Mouse (Mus musculus) midbrain, embryonic 12.5 days (tissue): ENCODE measurements around the gene Gm33543. TPM values are rescaled to one million over a fixed set of nuclear protein-coding genes. Genes with fewer than 3 reads are reported as not detected.

Experiments
- ATAC-seq: fragments of 200-750 bp; cut with Nextera tagmentation; 2 replicates; pipeline ENCODE4 v1.8.0; 2017; ENCODE audit warnings: low read depth, moderate TSS enrichment, moderate library complexity; ENCODE audit not compliant: low FRiP score
- H3K27ac ChIP-seq: fragments of 300-500 bp; sonication (generic); replicated peaks from 2 replicates; pipeline ENCODE4 v1.5.1; 2016; ENCODE audit warnings: mild to moderate bottlenecking
- H3K27me3 ChIP-seq: fragments of 300-500 bp; sonication (generic); 2 replicates; pipeline ENCODE4 v1.6.1; 2016; ENCODE audit warnings: mild to moderate bottlenecking
- H3K36me3 ChIP-seq: fragments of 300-500 bp; sonication (generic); 2 replicates; pipeline ENCODE4 v1.6.1; 2016
- H3K4me1 ChIP-seq: fragments of 300-500 bp; sonication (generic); 2 replicates; pipeline ENCODE4 v1.6.1; 2016
- H3K4me2 ChIP-seq: fragments of 300-500 bp; sonication (generic); replicated peaks from 2 replicates; pipeline ENCODE4 v1.6.1; 2016; ENCODE audit warnings: mild to moderate bottlenecking, moderate library complexity
- H3K4me3 ChIP-seq: fragments of 300-500 bp; sonication (generic); 2 replicates; pipeline ENCODE4 v1.5.1; 2016; ENCODE audit warnings: mild to moderate bottlenecking
- H3K9ac ChIP-seq: fragments of 300-500 bp; sonication (generic); replicated peaks from 2 replicates; pipeline ENCODE4 v1.6.1; 2016; ENCODE audit warnings: mild to moderate bottlenecking, moderate library complexity
- H3K9me3 ChIP-seq: fragments of 300-500 bp; sonication (generic); 2 replicates; pipeline ENCODE4 v1.6.1; 2016; ENCODE audit warnings: mild to moderate bottlenecking
- WGBS: fragments of 180-500 bp; shearing (Covaris S2); methylation state at CpG from one replicate; pipeline ENCODE4 v1.1.7; 2016; 5-methylcytosine and 5-hydroxymethylcytosine counted together
- polyA plus RNA-seq: library from polyadenylated mRNA; unstranded; fragments of >200 nt; fragmentation: Nextera tagmentation; extraction: Ambion mirVana; gene quantifications from 2 replicates; pipeline ENCODE4 v1.2.1, GENCODE M21; 2016

Gene Gm33543
- polyA plus RNA-seq, 1 experiment from 2014 or later: not detected

- Histone ChIP-seq H3K27me3 (no peaks in the 10 kb centered on the region), H3K9ac (no peak overlapping the region), H3K4me3 (no peak overlapping the region), H3K4me1 (no peaks in the 10 kb centered on the region), H3K9me3 (no peaks in the 10 kb centered on the region), H3K4me2 (no peak overlapping the region), H3K36me3 (no peaks in the 10 kb centered on the region), H3K27ac (no peak overlapping the region)
- WGBS: 82% methylated on average over 15 of the region's 15 CpGs
- no peak for ATAC-seq
Measured at GRCm38 (mm10) chr10:95790771-95791426, 51.8 kb downstream of the Gm33543 start.

- Histone ChIP-seq H3K4me3 (no peak overlapping the region), H3K36me3 (no peaks in the 10 kb centered on the region), H3K4me2 (no peak overlapping the region), H3K9ac (no peak overlapping the region), H3K27me3 (no peaks in the 10 kb centered on the region), H3K9me3 (no peaks in the 10 kb centered on the region), H3K27ac (no peak overlapping the region), H3K4me1 (no peaks in the 10 kb centered on the region)
- ATAC-seq: no peak
- WGBS: 91% methylated on average over 2 of the region's 2 CpGs
Measured at GRCm38 (mm10) chr10:95787176-95787575, 55.6 kb downstream of the Gm33543 start.

GRCm38 (mm10) chr10:95784837-95785236 lies 57.9 kb downstream of the Gm33543 start:
- 63% methylated on average over 7 of the region's 7 CpGs for WGBS

GRCm38 (mm10) chr10:95780881-95781600 lies 61.7 kb downstream of the Gm33543 start:
- H3K4me2 ChIP-seq: no peak overlapping the region
- H3K4me3 ChIP-seq: no peak overlapping the region
- H3K9ac ChIP-seq: no peak overlapping the region
- H3K9me3 ChIP-seq: no peaks in the 10 kb centered on the region
- H3K27ac ChIP-seq: no peak overlapping the region
- no peaks in the 10 kb centered on the region for H3K4me1 ChIP-seq
- no peaks in the 10 kb centered on the region for H3K36me3 ChIP-seq
- no peak for ATAC-seq
- no peaks in the 10 kb centered on the region for H3K27me3 ChIP-seq
- WGBS: 92% methylated on average over 8 of the region's 8 CpGs

More at GRCm38 (mm10) chr10:95784837-95785236, 57.9 kb downstream of the Gm33543 start:
- H3K4me1 ChIP-seq: no peaks in the 10 kb centered on the region
- no peak overlapping the region for H3K4me3 ChIP-seq
- no peak overlapping the region for H3K27ac ChIP-seq
- no peaks in the 10 kb centered on the region for H3K9me3 ChIP-seq
- H3K9ac ChIP-seq: no peak overlapping the region
- no peaks in the 10 kb centered on the region for H3K36me3 ChIP-seq
- H3K27me3 ChIP-seq: no peaks in the 10 kb centered on the region
- H3K4me2 ChIP-seq: no peak overlapping the region
- no peak for ATAC-seq

- no peak overlapping the region for H3K4me3 ChIP-seq
- no peaks in the 10 kb centered on the region for H3K36me3 ChIP-seq
- H3K4me1 ChIP-seq: no peaks in the 10 kb centered on the region
- WGBS: 89% methylated on average over 13 of the region's 13 CpGs
- H3K27me3 ChIP-seq: no peaks in the 10 kb centered on the region
- no peak for ATAC-seq
- no peak overlapping the region for H3K27ac ChIP-seq
- H3K9ac ChIP-seq: no peak overlapping the region
- H3K9me3 ChIP-seq: no peaks in the 10 kb centered on the region
- no peak overlapping the region for H3K4me2 ChIP-seq
Measured at GRCm38 (mm10) chr10:95779801-95780385, 62.8 kb downstream of the Gm33543 start.

- ATAC-seq: no peak
- H3K27me3 ChIP-seq: no peaks in the 10 kb centered on the region
- WGBS: 89% methylated on average over 8 of the region's 8 CpGs
- H3K4me1 ChIP-seq: no peaks in the 10 kb centered on the region
- no peak overlapping the region for H3K9ac ChIP-seq
- no peak overlapping the region for H3K4me2 ChIP-seq
- H3K36me3 ChIP-seq: no peaks in the 10 kb centered on the region
- H3K4me3 ChIP-seq: no peak overlapping the region
- H3K27ac ChIP-seq: no peak overlapping the region
- no peaks in the 10 kb centered on the region for H3K9me3 ChIP-seq
Measured at GRCm38 (mm10) chr10:95778622-95779021, 64.1 kb downstream of the Gm33543 start.

GRCm38 (mm10) chr10:95777701-95778320 lies 64.9 kb downstream of the Gm33543 start:
- 90% methylated on average over 15 of the region's 15 CpGs for WGBS

GRCm38 (mm10) chr10:95777071-95777470 lies 65.7 kb downstream of the Gm33543 start:
- ATAC-seq: no peak
- Histone ChIP-seq H3K27ac (no peak overlapping the region), H3K4me1 (no peaks in the 10 kb centered on the region), H3K4me3 (no peak overlapping the region), H3K9me3 (no peaks in the 10 kb centered on the region), H3K27me3 (no peaks in the 10 kb centered on the region), H3K36me3 (no peaks in the 10 kb centered on the region), H3K9ac (no peak overlapping the region), H3K4me2 (no peak overlapping the region)
- WGBS: 93% methylated on average over 1 of the region's 1 CpGs

More at GRCm38 (mm10) chr10:95777701-95778320, 64.9 kb downstream of the Gm33543 start:
- H3K4me1 ChIP-seq: no peaks in the 10 kb centered on the region
- no peak overlapping the region for H3K9ac ChIP-seq
- no peak for ATAC-seq
- H3K36me3 ChIP-seq: no peaks in the 10 kb centered on the region
- H3K4me2 ChIP-seq: no peak overlapping the region
- no peak overlapping the region for H3K4me3 ChIP-seq
- no peak overlapping the region for H3K27ac ChIP-seq
- no peaks in the 10 kb centered on the region for H3K9me3 ChIP-seq
- H3K27me3 ChIP-seq: no peaks in the 10 kb centered on the region

- Histone ChIP-seq H3K9ac (no peak overlapping the region), H3K27ac (no peak overlapping the region), H3K4me1 (no peaks in the 10 kb centered on the region), H3K9me3 (no peaks in the 10 kb centered on the region), H3K4me3 (no peak overlapping the region), H3K36me3 (no peaks in the 10 kb centered on the region), H3K4me2 (no peak overlapping the region), H3K27me3 (no peaks in the 10 kb centered on the region)
- ATAC-seq: no peak
- WGBS: 92% methylated on average over 7 of the region's 7 CpGs
Measured at GRCm38 (mm10) chr10:95774856-95775255, 67.9 kb downstream of the Gm33543 start.

GRCm38 (mm10) chr10:95774001-95774628 lies 68.6 kb downstream of the Gm33543 start:
- no peak overlapping the region for H3K4me3 ChIP-seq
- H3K9me3 ChIP-seq: no peaks in the 10 kb centered on the region
- WGBS: 87% methylated on average over 9 of the region's 9 CpGs

More at GRCm38 (mm10) chr10:95774001-95774628, 68.6 kb downstream of the Gm33543 start:
- no peak overlapping the region for H3K9ac ChIP-seq
- no peak for ATAC-seq
- H3K27me3 ChIP-seq: no peaks in the 10 kb centered on the region
- H3K4me1 ChIP-seq: no peaks in the 10 kb centered on the region
- H3K27ac ChIP-seq: no peak overlapping the region
- no peaks in the 10 kb centered on the region for H3K36me3 ChIP-seq
- no peak overlapping the region for H3K4me2 ChIP-seq
